Mouse (Mus musculus) frontal cortex, postnatal 25 days (tissue): ENCODE results near the gene Ptprh.

ENCODE experiments used
- DNase-seq, 2 experiments: peaks; one replicate each; pipeline ENCODE4 v3.0.0; 2022; ENCODE audit warnings: low spot score in 2 of 2

The Ptprh gene

GRCm38 (mm10) chr7:4603873-4604272, at the start of gene Ptprh:
TSS of gene Ptprh (minus strand) at chr7:4604041.
- no peak for DNase-seq

- no peak for DNase-seq
Observed at GRCm38 (mm10) chr7:4653351-4653750, 49.5 kb upstream of the Ptprh start.

GRCm38 (mm10) chr7:4652726-4653125, 48.9 kb upstream of the Ptprh start:
- no peak for DNase-seq

- no peak for DNase-seq
Observed at GRCm38 (mm10) chr7:4651581-4651980, 47.7 kb upstream of the Ptprh start.

- no peak for DNase-seq
Observed at GRCm38 (mm10) chr7:4647992-4648391, 44.2 kb upstream of the Ptprh start.

GRCm38 (mm10) chr7:4647291-4647690, 43.5 kb upstream of the Ptprh start:
- no peak for DNase-seq

- no peak for DNase-seq
Observed at GRCm38 (mm10) chr7:4646806-4647205, 43.0 kb upstream of the Ptprh start.

- DNase-seq, result no peak
Observed at GRCm38 (mm10) chr7:4643225-4643624, 39.4 kb upstream of the Ptprh start.

- DNase-seq, result no peak
Observed at GRCm38 (mm10) chr7:4641956-4642355, 38.1 kb upstream of the Ptprh start.

- no peak for DNase-seq
Observed at GRCm38 (mm10) chr7:4641155-4641554, 37.3 kb upstream of the Ptprh start.

GRCm38 (mm10) chr7:4636179-4636578, 32.3 kb upstream of the Ptprh start:
- DNase-seq, result no peak

GRCm38 (mm10) chr7:4631031-4631430, 27.2 kb upstream of the Ptprh start, which contains the start of gene Tmem86b:
TSS of gene Tmem86b (minus strand) at chr7:4631422.
- DNase-seq, result no peak

GRCm38 (mm10) chr7:4630198-4630597, 26.4 kb upstream of the Ptprh start:
- DNase-seq, result no peak

GRCm38 (mm10) chr7:4629586-4629985, 25.7 kb upstream of the Ptprh start:
- no peak for DNase-seq

GRCm38 (mm10) chr7:4625928-4626327, 22.1 kb upstream of the Ptprh start:
- DNase-seq, result no peak

- DNase-seq, result no peak
Observed at GRCm38 (mm10) chr7:4624343-4624742, 20.5 kb upstream of the Ptprh start.

GRCm38 (mm10) chr7:4623544-4624189, 19.8 kb upstream of the Ptprh start:
- DNase-seq, result no peak

- DNase-seq, result no peak
Observed at GRCm38 (mm10) chr7:4619979-4620378, 16.1 kb upstream of the Ptprh start.

GRCm38 (mm10) chr7:4613740-4614403, 10.0 kb upstream of the Ptprh start:
- DNase-seq, result no peak

- DNase-seq, result no peak
Observed at GRCm38 (mm10) chr7:4612956-4613355, 9.1 kb upstream of the Ptprh start.

- no peak for DNase-seq
Observed at GRCm38 (mm10) chr7:4612386-4612785, 8.5 kb upstream of the Ptprh start.

GRCm38 (mm10) chr7:4611921-4612341, 8.1 kb upstream of the Ptprh start:
- no peak for DNase-seq

- no peak for DNase-seq
Observed at GRCm38 (mm10) chr7:4611511-4611910, 7.7 kb upstream of the Ptprh start.

- DNase-seq, result no peak
Observed at GRCm38 (mm10) chr7:4608002-4608401, 4.2 kb upstream of the Ptprh start.
